Mouse (Mus musculus) cerebellum, postnatal 10 days (tissue): ENCODE measurements at regions not wholly inside any gene's neighbourhood (a gene's known extent, or its start where the extent isn't known, plus 50 kb on each side); places are given as distances from the start of the nearest gene placed in this dataset.
A peak's percentile ranks its signal among the peaks of the same experiment; 100 is the strongest.

Source experiments
- DNase-seq, 2 experiments: peaks; one replicate each; pipeline ENCODE4 v3.0.0; 2021; ENCODE audit warnings: mixed read lengths in 2 of 2

GRCm38 (mm10) chr7:107281871-107282270 lies 72.6 kb downstream of the Rbmxl2 start:
- peak in 1 of 2 experiments; percentile 38 for DNase-seq
